Comparison of ENCODE assay signal across 34 mouse cellular contexts in genomic region chr13:49094667-49095066, GRCm38 (mm10). TPM values are rescaled to one million over a fixed set of nuclear protein-coding genes. Genes with fewer than 3 reads are reported as not detected.
DNase-seq lines count a peak whose midpoint lies in the region; ATAC-seq lines count a peak whose summit lies in the region.
"Had no signal": no experiment of that assay in that cellular context is flagged by ENCODE, and none has a peak within 500 bp of the region (broad histone marks: within the 10 kb centered on the region; RNA-seq: fewer than 3 reads in every experiment).

No protein-coding gene starts in this region.

- 85% methylated on average over 6 of the region's 6 CpGs for WGBS in forebrain, embryonic 14.5 days
- WGBS in forebrain, embryonic 13.5 days, result 80% methylated on average over 6 of the region's 6 CpGs
- 28% methylated on average over 6 of the region's 6 CpGs for WGBS in kidney, embryonic 14.5 days
- WGBS in midbrain, embryonic 14.5 days, result 77% methylated on average over 6 of the region's 6 CpGs
- WGBS in midbrain, embryonic 10.5 days, result 71% methylated on average over 6 of the region's 6 CpGs

- H3K9me3 ChIP-seq in forebrain, embryonic 14.5 days (replicated peaks; ENCODE audit: control insufficient read depth, low read length), result no peaks in the 10 kb centered on the region
- no peaks in the 10 kb centered on the region for H3K9me3 ChIP-seq in forebrain, embryonic 13.5 days (replicated peaks)
- H3K9me3 ChIP-seq in kidney, embryonic 14.5 days (ENCODE audit: control insufficient read depth, low read length), result no peaks in the 10 kb centered on the region
- H3K9me3 ChIP-seq in midbrain, embryonic 14.5 days (ENCODE audit: control insufficient read depth, low read length), result no peaks in the 10 kb centered on the region
- no peaks in the 10 kb centered on the region for H3K9me3 ChIP-seq in midbrain, embryonic 10.5 days (replicated peaks)
- H3K9me3 ChIP-seq: embryonic facial prominence, embryonic 15.5 days; forebrain, embryonic 15.5 days; hindbrain, embryonic 13.5 days; limb, embryonic 10.5 days; limb, embryonic 15.5 days; liver, embryonic 13.5 days; neural tube, embryonic 15.5 days; stomach, embryonic 15.5 days had no signal

- H3K27ac ChIP-seq in forebrain, embryonic 14.5 days (ENCODE audit: low read depth, low read length), result no peak overlapping the region
- no peak overlapping the region for H3K27ac ChIP-seq in forebrain, embryonic 13.5 days
- no peak overlapping the region for H3K27ac ChIP-seq in kidney, embryonic 14.5 days (ENCODE audit: low read depth, low read length)
- no peak overlapping the region for H3K27ac ChIP-seq in midbrain, embryonic 14.5 days (replicated peaks; ENCODE audit: low read depth, low read length)
- no peak overlapping the region for H3K27ac ChIP-seq in midbrain, embryonic 10.5 days (replicated peaks)
- H3K27ac ChIP-seq: embryonic facial prominence, embryonic 15.5 days; forebrain, embryonic 15.5 days; gastrocnemius, adult 2 months; hindbrain, embryonic 13.5 days; limb, embryonic 10.5 days; limb, embryonic 15.5 days; liver, embryonic 13.5 days; macrophage; neural tube, embryonic 15.5 days; stomach, embryonic 15.5 days had no signal

- DNase-seq in forebrain, embryonic 14.5 days (ENCODE audit: low spot score), result no peak
- no peak for DNase-seq in kidney, adult 11 months
- DNase-seq in midbrain, embryonic 14.5 days, result peak; percentile 19
- DNase-seq in midbrain, embryonic 10.5 days (ENCODE audit: low spot score), result no peak
- peak; percentile 61 for DNase-seq in thymus, postnatal 14 days
- DNase-seq: adrenal gland, postnatal 10 days; cerebellum, adult 11 months; cerebellum, adult 9-10 months; cerebellum, postnatal 36 days; gastrocnemius, adult 2 months; gastrocnemius, postnatal 36 days; heart, adult 18-20 months; heart, postnatal 36 days; kidney, adult 9 months; kidney, postnatal 25 days; liver, embryonic 13.5 days; lung, adult 18-20 months; retina, postnatal 1 day; right cerebral cortex, postnatal 25 days had no signal

- no peak overlapping the region for H3K4me3 ChIP-seq in forebrain, embryonic 14.5 days (ENCODE audit: low read depth, low read length)
- no peak overlapping the region for H3K4me3 ChIP-seq in forebrain, embryonic 13.5 days
- no peak overlapping the region for H3K4me3 ChIP-seq in kidney, embryonic 14.5 days (ENCODE audit: low read length)
- H3K4me3 ChIP-seq in midbrain, embryonic 14.5 days (replicated peaks; ENCODE audit: low read depth, low read length), result no peak overlapping the region
- no peak overlapping the region for H3K4me3 ChIP-seq in midbrain, embryonic 10.5 days
- H3K4me3 ChIP-seq: embryonic facial prominence, embryonic 15.5 days; forebrain, embryonic 15.5 days; gastrocnemius, adult 2 months; hindbrain, embryonic 13.5 days; limb, embryonic 10.5 days; limb, embryonic 15.5 days; liver, embryonic 13.5 days; neural tube, embryonic 15.5 days; stomach, embryonic 15.5 days had no signal

- no peak overlapping the region for H3K9ac ChIP-seq in forebrain, embryonic 14.5 days (ENCODE audit: low read length)
- no peak overlapping the region for H3K9ac ChIP-seq in forebrain, embryonic 13.5 days
- H3K9ac ChIP-seq in kidney, embryonic 14.5 days (ENCODE audit: low read depth, low read length), result no peak overlapping the region
- no peak overlapping the region for H3K9ac ChIP-seq in midbrain, embryonic 14.5 days (replicated peaks; ENCODE audit: low read length)
- H3K9ac ChIP-seq: embryonic facial prominence, embryonic 15.5 days; forebrain, embryonic 15.5 days; hindbrain, embryonic 13.5 days; limb, embryonic 15.5 days; liver, embryonic 13.5 days; neural tube, embryonic 15.5 days; stomach, embryonic 15.5 days had no signal

- no peaks in the 10 kb centered on the region for H3K4me1 ChIP-seq in forebrain, embryonic 14.5 days (ENCODE audit: control insufficient read depth, insufficient read depth, low read length)
- no peaks in the 10 kb centered on the region for H3K4me1 ChIP-seq in forebrain, embryonic 13.5 days
- no peaks in the 10 kb centered on the region for H3K4me1 ChIP-seq in kidney, embryonic 14.5 days (ENCODE audit: control insufficient read depth, insufficient read depth, low read length)
- H3K4me1 ChIP-seq in midbrain, embryonic 14.5 days (ENCODE audit: control insufficient read depth, insufficient read depth, low read length), result no peaks in the 10 kb centered on the region
- H3K4me1 ChIP-seq in midbrain, embryonic 10.5 days, result no peaks in the 10 kb centered on the region
- H3K4me1 ChIP-seq: embryonic facial prominence, embryonic 15.5 days; forebrain, embryonic 15.5 days; limb, embryonic 10.5 days; liver, embryonic 13.5 days; stomach, embryonic 15.5 days had no signal

- 0 out of 2 replicates have a peak, but pooled peaks have one; percentile 12 for ATAC-seq in forebrain, embryonic 14.5 days
- ATAC-seq in forebrain, embryonic 13.5 days, result no peak
- 0 out of 2 replicates have a peak, but pooled peaks have one; percentile 20 for ATAC-seq in kidney, embryonic 14.5 days (ENCODE audit: low FRiP score, low TSS enrichment)
- ATAC-seq in midbrain, embryonic 14.5 days (ENCODE audit: low FRiP score, low TSS enrichment), result no peak
- no peak for ATAC-seq in megakaryocyte, adult 5-6 weeks (ENCODE audit: poor library complexity, severe bottlenecking)
- ATAC-seq: forebrain, embryonic 15.5 days; lung, postnatal 0 days; Patski had no signal

- H3K36me3 ChIP-seq in forebrain, embryonic 14.5 days (ENCODE audit: control insufficient read depth, insufficient read depth, low read length), result peaks cover 79% of the 10 kb centered on the region
- peaks cover 87% of the 10 kb centered on the region for H3K36me3 ChIP-seq in forebrain, embryonic 13.5 days (ENCODE audit: poor library complexity, severe bottlenecking)
- no peaks in the 10 kb centered on the region for H3K36me3 ChIP-seq in kidney, embryonic 14.5 days (ENCODE audit: control insufficient read depth, insufficient read depth, low read length)
- H3K36me3 ChIP-seq in midbrain, embryonic 14.5 days (ENCODE audit: control insufficient read depth, insufficient read depth, low read length), result peaks cover 83% of the 10 kb centered on the region
- peaks cover 83% of the 10 kb centered on the region for H3K36me3 ChIP-seq in midbrain, embryonic 10.5 days
- H3K36me3 ChIP-seq: embryonic facial prominence, embryonic 15.5 days; limb, embryonic 10.5 days; liver, embryonic 13.5 days; stomach, embryonic 15.5 days had no signal

- H3K27me3 ChIP-seq in forebrain, embryonic 14.5 days (replicated peaks; ENCODE audit: control insufficient read depth, insufficient read depth, low read length), result no peaks in the 10 kb centered on the region
- H3K27me3 ChIP-seq in forebrain, embryonic 13.5 days, result no peaks in the 10 kb centered on the region
- no peaks in the 10 kb centered on the region for H3K27me3 ChIP-seq in kidney, embryonic 14.5 days (ENCODE audit: control insufficient read depth, insufficient read depth, low read length)
- H3K27me3 ChIP-seq in midbrain, embryonic 14.5 days (ENCODE audit: control insufficient read depth, insufficient read depth, low read length), result no peaks in the 10 kb centered on the region
- H3K27me3 ChIP-seq in midbrain, embryonic 10.5 days (ENCODE audit: low read depth, poor library complexity, severe bottlenecking), result no peaks in the 10 kb centered on the region
- H3K27me3 ChIP-seq: embryonic facial prominence, embryonic 15.5 days; forebrain, embryonic 15.5 days; hindbrain, embryonic 13.5 days; limb, embryonic 15.5 days; liver, embryonic 13.5 days; neural tube, embryonic 15.5 days; stomach, embryonic 15.5 days had no signal

- H3K4me2 ChIP-seq in forebrain, embryonic 14.5 days (ENCODE audit: low read length), result no peak overlapping the region
- H3K4me2 ChIP-seq in forebrain, embryonic 13.5 days, result no peak overlapping the region
- H3K4me2 ChIP-seq in kidney, embryonic 14.5 days (replicated peaks; ENCODE audit: low read depth, low read length), result no peak overlapping the region
- no peak overlapping the region for H3K4me2 ChIP-seq in midbrain, embryonic 14.5 days (ENCODE audit: low read length)
- H3K4me2 ChIP-seq: embryonic facial prominence, embryonic 15.5 days; forebrain, embryonic 15.5 days; heart, embryonic 11.5 days; hindbrain, embryonic 13.5 days; limb, embryonic 15.5 days; liver, embryonic 13.5 days; neural tube, embryonic 15.5 days; stomach, embryonic 15.5 days had no signal

RNA-seq across cellular contexts. Expression of gene Wnk2, which starts 53.1 kb away (rescaled TPM):
- polyA plus RNA-seq in forebrain, embryonic 14.5 days (2014; fragmentation: Nextera tagmentation; extraction: Ambion mirVana), result 14.9 and 17.8 TPM in 2 replicates
- polyA plus RNA-seq in forebrain, embryonic 13.5 days (2015; fragmentation: Nextera tagmentation; extraction: Ambion mirVana), result 15.0 and 17.0 TPM in 2 replicates
- polyA plus RNA-seq in kidney, embryonic 14.5 days (2014; fragmentation: Nextera tagmentation; extraction: Ambion mirVana), result 1.7 and 2.1 TPM in 2 replicates
- 27.1 and 29.0 TPM in 2 replicates for polyA plus RNA-seq in midbrain, embryonic 14.5 days (2014; fragmentation: Nextera tagmentation; extraction: Ambion mirVana)
- 4.3 and 6.9 TPM in 2 replicates for polyA plus RNA-seq in midbrain, embryonic 10.5 days (2016; fragmentation: Nextera tagmentation; extraction: Ambion mirVana)
- 0.66 and 1.6 TPM in 2 replicates for total RNA-seq in megakaryocyte, adult 5-6 weeks (2015)
- total RNA-seq in megakaryocyte, adult 5-6 weeks (2017), result 0.33 and 0.48 TPM in 2 replicates
- total RNA-seq: MEL had no signal
- polyA plus RNA-seq: macrophage had no signal

Comparison
In these comparisons a context has a peak if more than half of its experiments do, and no peak if none do; other contexts are left out.
1. ATAC-seq: peak in forebrain, embryonic 14.5 days (single experiment) and kidney, embryonic 14.5 days (single experiment); none in forebrain, embryonic 13.5 days (single experiment), midbrain, embryonic 14.5 days (single experiment) and megakaryocyte, adult 5-6 weeks (single experiment).
2. DNase-seq: peak in midbrain, embryonic 14.5 days (single experiment) and thymus, postnatal 14 days (single experiment); none in forebrain, embryonic 14.5 days (single experiment), kidney, adult 11 months (single experiment) and midbrain, embryonic 10.5 days (single experiment).